Mouse (Mus musculus): ENCODE measurements around the gene Glt28d2. TPM values are rescaled to one million over a fixed set of nuclear protein-coding genes. Genes with fewer than 3 reads are reported as not detected.
"Not testable (repeated sequence)": the region's sequence is repeated elsewhere in the genome, so short reads cannot be mapped to it uniquely, and the experiment has no call there.

The Glt28d2 gene
- polyA plus RNA-seq, 1 experiment from 2014 or later, result 2.2 TPM

DNA sequence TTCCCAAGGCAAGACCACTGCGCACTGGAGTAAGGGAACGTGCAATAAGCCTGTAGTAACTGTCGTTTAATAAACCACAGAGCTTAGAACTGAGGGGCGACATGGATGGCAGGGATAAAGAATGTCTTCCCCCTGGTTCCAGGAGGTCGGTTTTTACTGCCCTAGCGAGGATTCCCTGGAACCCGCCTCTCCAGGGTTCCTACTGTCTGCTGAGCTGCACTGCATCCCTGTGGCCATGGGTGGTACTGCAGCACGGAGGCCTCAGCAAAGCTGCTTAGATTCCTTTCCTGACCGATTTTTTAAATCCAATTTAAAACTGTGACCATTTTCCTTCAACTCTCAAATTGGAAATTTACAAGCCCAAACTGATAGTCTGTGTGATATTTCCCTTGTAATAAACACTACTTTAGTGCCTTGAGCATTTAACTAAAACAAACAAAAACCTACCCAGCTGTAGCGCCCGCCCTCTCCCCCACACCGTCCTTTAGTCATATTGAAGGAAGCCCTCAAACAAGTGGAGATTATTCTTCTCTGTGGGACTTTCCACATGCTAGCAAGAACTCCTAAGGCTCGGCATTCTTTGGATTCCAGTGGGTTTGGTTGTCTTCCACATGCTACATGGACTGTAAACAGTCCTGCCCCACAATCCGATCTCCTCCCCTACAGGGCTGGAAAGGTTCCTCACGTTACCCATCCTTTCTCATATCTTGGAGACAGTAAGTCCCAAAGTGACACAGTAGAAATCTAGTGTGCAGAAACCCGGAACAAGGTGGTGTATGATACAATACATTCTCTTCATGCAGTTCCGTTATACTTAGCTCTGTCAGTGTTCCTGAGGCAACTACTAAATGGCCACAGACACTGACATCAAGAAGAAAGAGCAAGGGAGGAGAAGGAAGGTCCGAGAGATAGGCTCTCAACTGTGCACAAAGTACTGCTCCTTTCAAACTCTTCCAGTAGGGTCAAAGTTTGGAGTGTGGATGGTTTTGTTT, 36.9 kb upstream of the Glt28d2 start:
- Histone ChIP-seq H3K9ac (ENCODE audit: low read length) (peak overlapping the region; percentile 10; the same call in 1 of the 2 replicates), H3K4me1 (ENCODE audit: control insufficient read depth in 2 of 2, insufficient read depth in 2 of 2, low read length in 2 of 2) (peaks cover 0 to 3% of the 10 kb centered on the region in 2 experiments; a peak in 2 of 4 replicates), H3K9me3 (ENCODE audit: control insufficient read depth, low read length) (no peaks in the 10 kb centered on the region), H3K36me3 (ENCODE audit: control insufficient read depth, insufficient read depth, low read length) (no peaks in the 10 kb centered on the region), H3K4me2 (ENCODE audit: low read length) (peak overlapping the region; percentile 37), H3K4me3 (ENCODE audit: control insufficient read depth in 1 of 2, insufficient read depth in 1 of 2, low read depth in 1 of 2, low read length in 2 of 2) (no peak overlapping the region), H3K27me3 (ENCODE audit: control insufficient read depth, insufficient read depth, low read length) (no peaks in the 10 kb centered on the region), H3K27ac (replicated peaks in 1 of 2; ENCODE audit: control insufficient read depth in 1 of 2, insufficient read depth in 1 of 2, low read depth in 2 of 2, low read length in 2 of 2) (no peak overlapping the region)
- ATAC-seq (ENCODE audit: insufficient number of reproducible peaks, insufficient read depth, low FRiP score, low read depth), result no peak
- 42% methylated on average over 18 of the region's 18 CpGs for WGBS

DNA sequence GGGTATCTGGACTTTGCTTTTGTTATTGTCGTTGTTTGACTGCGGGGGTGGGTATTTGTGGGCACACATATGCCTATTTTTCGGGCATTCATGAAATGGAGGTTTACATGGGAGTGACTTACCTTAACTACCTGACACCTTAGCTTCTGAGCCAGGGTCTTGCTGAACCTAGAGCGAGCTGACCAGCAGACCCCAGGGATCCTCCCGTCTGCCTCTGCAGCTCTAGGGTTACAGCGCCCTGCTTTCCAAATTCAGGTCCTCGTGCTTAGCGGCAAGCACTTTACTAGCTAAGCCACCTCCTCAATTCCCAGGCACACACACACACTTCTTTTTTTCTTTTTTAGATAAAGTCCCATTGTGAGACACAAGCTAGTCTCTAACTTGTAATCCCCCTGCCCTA, 36.0 kb upstream of the Glt28d2 start:
- no peak overlapping the region for H3K9ac ChIP-seq (ENCODE audit: low read length)
- H3K27ac ChIP-seq (replicated peaks in 1 of 2; ENCODE audit: control insufficient read depth in 1 of 2, insufficient read depth in 1 of 2, low read depth in 2 of 2, low read length in 2 of 2), result no peak overlapping the region
- H3K4me3 ChIP-seq (ENCODE audit: control insufficient read depth in 1 of 2, insufficient read depth in 1 of 2, low read depth in 1 of 2, low read length in 2 of 2), result no peak overlapping the region
- ATAC-seq (ENCODE audit: insufficient number of reproducible peaks, insufficient read depth, low FRiP score, low read depth), result no peak
- H3K36me3 ChIP-seq (ENCODE audit: control insufficient read depth, insufficient read depth, low read length), result no peaks in the 10 kb centered on the region
- 78% methylated on average over 8 of the region's 8 CpGs for WGBS
- no peak overlapping the region for H3K4me2 ChIP-seq (ENCODE audit: low read length)
- no peaks in the 10 kb centered on the region for H3K27me3 ChIP-seq (ENCODE audit: control insufficient read depth, insufficient read depth, low read length)
- no peaks in the 10 kb centered on the region for H3K9me3 ChIP-seq (ENCODE audit: control insufficient read depth, low read length)
- H3K4me1 ChIP-seq (ENCODE audit: control insufficient read depth in 2 of 2, insufficient read depth in 2 of 2, low read length in 2 of 2), result peaks cover 0 to 3% of the 10 kb centered on the region in 2 experiments; a peak in 2 of 4 replicates

DNA sequence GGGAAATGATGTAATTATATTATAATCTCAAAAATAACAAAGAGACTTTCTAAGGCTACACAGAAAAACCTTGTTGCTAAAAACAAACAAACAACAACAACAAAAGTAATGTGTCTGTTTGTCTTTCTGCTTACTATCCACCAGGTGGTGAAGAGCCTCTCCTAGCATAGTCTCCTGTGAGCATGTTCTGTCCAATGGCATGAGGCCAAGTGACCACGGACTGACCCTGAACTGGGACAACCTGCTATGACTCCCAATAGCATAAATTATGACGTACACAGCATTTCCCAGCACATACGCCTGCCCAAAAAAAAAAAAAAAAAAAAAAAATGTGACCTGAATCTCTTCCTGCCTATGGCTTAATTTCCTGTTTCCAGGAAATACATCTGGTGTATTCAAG, 35.0 kb upstream of the Glt28d2 start:
- no peak for ATAC-seq (ENCODE audit: insufficient number of reproducible peaks, insufficient read depth, low FRiP score, low read depth)
- no peak overlapping the region for H3K27ac ChIP-seq (replicated peaks in 1 of 2; ENCODE audit: control insufficient read depth in 1 of 2, insufficient read depth in 1 of 2, low read depth in 2 of 2, low read length in 2 of 2)
- H3K4me1 ChIP-seq (ENCODE audit: control insufficient read depth in 2 of 2, insufficient read depth in 2 of 2, low read length in 2 of 2), result peaks cover 0 to 3% of the 10 kb centered on the region in 2 experiments; a peak in 1 of 4 replicates
- no peaks in the 10 kb centered on the region for H3K36me3 ChIP-seq (ENCODE audit: control insufficient read depth, insufficient read depth, low read length)
- H3K9me3 ChIP-seq (ENCODE audit: control insufficient read depth, low read length), result no peaks in the 10 kb centered on the region
- H3K4me2 ChIP-seq (ENCODE audit: low read length), result no peak overlapping the region
- no peaks in the 10 kb centered on the region for H3K27me3 ChIP-seq (ENCODE audit: control insufficient read depth, insufficient read depth, low read length)
- H3K4me3 ChIP-seq (ENCODE audit: control insufficient read depth in 1 of 2, insufficient read depth in 1 of 2, low read depth in 1 of 2, low read length in 2 of 2), result no peak overlapping the region
- no peak overlapping the region for H3K9ac ChIP-seq (ENCODE audit: low read length)
- 60% methylated on average over 3 of the region's 3 CpGs for WGBS

DNA sequence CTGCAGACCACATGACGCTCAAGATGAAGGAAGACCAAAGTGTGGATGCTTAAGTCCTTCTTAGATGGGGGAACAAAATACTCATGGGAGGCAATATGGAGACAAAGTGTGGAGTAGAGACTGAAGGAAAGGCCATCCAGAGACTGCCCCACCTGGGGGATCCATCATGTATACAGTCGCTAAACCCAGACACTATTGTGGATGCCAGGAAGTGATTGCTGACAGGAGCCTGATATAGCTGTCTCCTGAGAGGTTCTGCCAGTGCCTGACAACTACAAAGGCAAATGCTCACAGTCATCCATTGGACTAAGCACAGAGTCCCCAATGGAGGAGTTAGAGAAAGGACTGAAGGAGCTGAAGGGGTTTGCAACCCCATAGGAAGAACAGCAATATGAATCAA, 33.4 kb upstream of the Glt28d2 start:
- H3K9ac ChIP-seq (ENCODE audit: low read length); H3K9me3 ChIP-seq (ENCODE audit: control insufficient read depth, low read length); H3K27ac ChIP-seq (replicated peaks in 1 of 2; ENCODE audit: control insufficient read depth in 1 of 2, insufficient read depth in 1 of 2, low read depth in 2 of 2, low read length in 2 of 2); H3K4me3 ChIP-seq (ENCODE audit: control insufficient read depth in 1 of 2, insufficient read depth in 1 of 2, low read depth in 1 of 2, low read length in 2 of 2); H3K4me1 ChIP-seq (ENCODE audit: control insufficient read depth in 2 of 2, insufficient read depth in 2 of 2, low read length in 2 of 2); H3K36me3 ChIP-seq (ENCODE audit: control insufficient read depth, insufficient read depth, low read length); H3K27me3 ChIP-seq (ENCODE audit: control insufficient read depth, insufficient read depth, low read length); ATAC-seq (ENCODE audit: insufficient number of reproducible peaks, insufficient read depth, low FRiP score, low read depth); H3K4me2 ChIP-seq (ENCODE audit: low read length): not testable (repeated sequence)
- 56% methylated on average over 2 of the region's 2 CpGs for WGBS

- ATAC-seq (ENCODE audit: insufficient number of reproducible peaks, insufficient read depth, low FRiP score, low read depth), result no peak
- no peaks in the 10 kb centered on the region for H3K9me3 ChIP-seq (ENCODE audit: control insufficient read depth, low read length)
- no peak overlapping the region for H3K9ac ChIP-seq (ENCODE audit: low read length)
- no peaks in the 10 kb centered on the region for H3K27me3 ChIP-seq (ENCODE audit: control insufficient read depth, insufficient read depth, low read length)
- H3K36me3 ChIP-seq (ENCODE audit: control insufficient read depth, insufficient read depth, low read length), result no peaks in the 10 kb centered on the region
- no peak overlapping the region for H3K27ac ChIP-seq (replicated peaks in 1 of 2; ENCODE audit: control insufficient read depth in 1 of 2, insufficient read depth in 1 of 2, low read depth in 2 of 2, low read length in 2 of 2)
- 6% methylated on average over 4 of the region's 4 CpGs for WGBS
- no peak overlapping the region for H3K4me2 ChIP-seq (ENCODE audit: low read length)
- no peaks in the 10 kb centered on the region for H3K4me1 ChIP-seq (ENCODE audit: control insufficient read depth in 2 of 2, insufficient read depth in 2 of 2, low read length in 2 of 2)
- H3K4me3 ChIP-seq (ENCODE audit: control insufficient read depth in 1 of 2, insufficient read depth in 1 of 2, low read depth in 1 of 2, low read length in 2 of 2), result no peak overlapping the region
Measured at GRCm38 (mm10) chr3:85917600-85917999, 30.3 kb upstream of the Glt28d2 start.

DNA sequence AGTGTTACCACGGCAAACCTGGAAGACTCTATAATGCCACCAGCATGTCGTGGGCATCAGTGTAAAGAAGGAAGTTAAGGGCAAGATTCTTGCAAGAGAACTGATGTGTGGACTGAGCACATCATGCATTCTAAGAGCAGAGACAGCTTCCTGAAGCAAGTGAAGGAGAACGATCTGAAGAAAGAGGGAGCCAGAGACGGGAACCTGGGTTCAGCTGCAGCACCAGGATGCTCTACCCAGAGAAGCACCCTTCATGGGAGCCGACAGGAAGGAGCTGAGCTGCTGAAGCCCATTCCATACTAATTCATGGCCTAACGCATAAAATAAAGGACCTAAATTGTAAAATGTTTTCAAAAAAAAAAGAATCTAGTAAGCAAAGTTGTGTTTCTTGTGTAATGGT, 27.5 kb upstream of the Glt28d2 start:
- 84% methylated on average over 6 of the region's 6 CpGs for WGBS
- Histone ChIP-seq H3K9me3 (ENCODE audit: control insufficient read depth, low read length) (no peaks in the 10 kb centered on the region), H3K9ac (ENCODE audit: low read length) (no peak overlapping the region), H3K27me3 (ENCODE audit: control insufficient read depth, insufficient read depth, low read length) (no peaks in the 10 kb centered on the region), H3K4me2 (ENCODE audit: low read length) (no peak overlapping the region), H3K4me3 (ENCODE audit: control insufficient read depth in 1 of 2, insufficient read depth in 1 of 2, low read depth in 1 of 2, low read length in 2 of 2) (no peak overlapping the region), H3K27ac (replicated peaks in 1 of 2; ENCODE audit: control insufficient read depth in 1 of 2, insufficient read depth in 1 of 2, low read depth in 2 of 2, low read length in 2 of 2) (no peak overlapping the region), H3K36me3 (ENCODE audit: control insufficient read depth, insufficient read depth, low read length) (no peaks in the 10 kb centered on the region), H3K4me1 (ENCODE audit: control insufficient read depth in 2 of 2, insufficient read depth in 2 of 2, low read length in 2 of 2) (no peaks in the 10 kb centered on the region)
- no peak for ATAC-seq (ENCODE audit: insufficient number of reproducible peaks, insufficient read depth, low FRiP score, low read depth)

DNA sequence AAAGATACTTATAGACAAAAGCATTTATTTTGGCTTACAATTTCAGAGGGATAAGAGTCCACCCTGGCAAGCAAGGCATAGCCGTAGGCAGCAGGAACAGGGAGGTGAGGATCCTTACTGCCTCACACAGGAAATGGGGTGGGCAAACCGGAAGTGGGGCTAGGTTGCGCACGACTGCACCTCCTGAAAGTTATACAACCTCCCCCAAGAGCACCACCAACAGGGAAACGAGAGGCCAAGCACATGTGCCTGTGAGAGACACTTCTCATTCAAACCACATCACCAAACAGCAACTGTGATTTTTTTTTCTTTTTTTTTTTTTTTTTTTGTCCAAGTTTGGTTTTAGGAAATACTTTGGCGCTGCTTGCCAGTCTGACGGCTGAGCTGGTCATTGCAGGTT, 19.8 kb upstream of the Glt28d2 start:
- Histone ChIP-seq H3K4me3 (ENCODE audit: control insufficient read depth in 1 of 2, insufficient read depth in 1 of 2, low read depth in 1 of 2, low read length in 2 of 2) (no peak overlapping the region), H3K4me2 (ENCODE audit: low read length) (no peak overlapping the region), H3K9ac (ENCODE audit: low read length) (no peak overlapping the region), H3K36me3 (ENCODE audit: control insufficient read depth, insufficient read depth, low read length) (no peaks in the 10 kb centered on the region), H3K9me3 (ENCODE audit: control insufficient read depth, low read length) (0 out of 2 replicates have a peak, but pooled peaks cover 4% of the 10 kb centered on the region), H3K27ac (replicated peaks in 1 of 2; ENCODE audit: control insufficient read depth in 1 of 2, insufficient read depth in 1 of 2, low read depth in 2 of 2, low read length in 2 of 2) (no peak overlapping the region), H3K4me1 (ENCODE audit: control insufficient read depth in 2 of 2, insufficient read depth in 2 of 2, low read length in 2 of 2) (no peaks in the 10 kb centered on the region), H3K27me3 (ENCODE audit: control insufficient read depth, insufficient read depth, low read length) (no peaks in the 10 kb centered on the region)
- WGBS, result 74% methylated on average over 7 of the region's 7 CpGs
- ATAC-seq (ENCODE audit: insufficient number of reproducible peaks, insufficient read depth, low FRiP score, low read depth), result no peak

Measured in heart, embryonic 14.5 days (tissue).